Mouse (Mus musculus) liver, embryonic 12.5 days (tissue): Measurements from ENCODE around the gene Slc22a14. TPM values are rescaled to one million over a fixed set of nuclear protein-coding genes. Genes with fewer than 3 reads are reported as not detected.

Experiments
- ATAC-seq: fragments of 200-750 bp; cut with Nextera tagmentation; 2 replicates; pipeline ENCODE4 v1.8.0; 2017; ENCODE audit warnings: moderate number of reproducible peaks, mild to moderate bottlenecking, moderate library complexity
- H3K27ac ChIP-seq: fragments of 300-500 bp; sonication (generic); 2 replicates; pipeline ENCODE4 v1.5.1; 2016; ENCODE audit warnings: mild to moderate bottlenecking
- H3K27me3 ChIP-seq: fragments of 300-500 bp; sonication (generic); replicated peaks from 2 replicates; pipeline ENCODE4 v1.6.1; 2016; ENCODE audit warnings: mild to moderate bottlenecking, moderate library complexity
- H3K36me3 ChIP-seq: fragments of 300-500 bp; sonication (generic); 2 replicates; pipeline ENCODE4 v1.6.1; 2016; ENCODE audit warnings: mild to moderate bottlenecking, moderate library complexity
- H3K4me1 ChIP-seq: fragments of 300-500 bp; sonication (generic); 2 replicates; pipeline ENCODE4 v1.6.1; 2016
- H3K4me2 ChIP-seq: fragments of 300-500 bp; sonication (generic); 2 replicates; pipeline ENCODE4 v1.6.1; 2016; ENCODE audit warnings: mild to moderate bottlenecking, moderate library complexity
- H3K4me3 ChIP-seq: fragments of 300-500 bp; sonication (generic); 2 replicates; pipeline ENCODE4 v1.5.1; 2016; ENCODE audit warnings: mild to moderate bottlenecking, moderate library complexity
- H3K9ac ChIP-seq: fragments of 300-500 bp; sonication (generic); 2 replicates; pipeline ENCODE4 v1.6.1; 2016; ENCODE audit warnings: mild to moderate bottlenecking, moderate library complexity
- H3K9me3 ChIP-seq: fragments of 300-500 bp; sonication (generic); replicated peaks from 2 replicates; pipeline ENCODE4 v1.6.1; 2016; ENCODE audit warnings: mild to moderate bottlenecking, moderate library complexity
- WGBS: fragments of 180-500 bp; shearing (Covaris S2); methylation state at CpG from one replicate; pipeline ENCODE4 v1.1.7; 2016; ENCODE audit not compliant: insufficient replicate concordance; 5-methylcytosine and 5-hydroxymethylcytosine counted together
- polyA plus RNA-seq: library from polyadenylated mRNA; unstranded; fragments of >200 nt; fragmentation: Nextera tagmentation; extraction: Ambion mirVana; gene quantifications from 2 replicates; pipeline ENCODE4 v1.2.1, GENCODE M21; 2016

Gene Slc22a14
- not detected in 2 replicates for polyA plus RNA-seq

DNA sequence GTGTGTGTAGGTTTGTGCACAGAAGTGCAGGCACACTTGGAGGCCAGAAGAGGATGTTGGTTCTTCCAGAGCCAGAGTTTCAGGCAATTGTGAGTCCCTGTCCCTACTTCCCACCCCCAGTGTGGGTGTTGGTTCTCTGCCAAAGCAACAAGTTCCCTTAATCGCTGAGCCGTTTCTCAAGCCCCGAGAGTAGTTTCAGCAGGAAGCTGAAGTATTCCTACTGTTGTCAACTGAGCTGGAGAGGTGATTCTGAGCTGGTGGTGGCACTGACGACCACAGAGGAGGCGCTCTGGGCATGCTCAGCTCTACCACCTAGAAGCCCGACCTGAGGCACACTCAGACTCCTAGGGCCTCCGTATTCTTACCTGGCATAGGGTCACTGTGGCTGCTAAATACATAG is at the start of gene Slc22a14:
Slc22a14 (minus strand) TSS at position 270 of the 400 bp plus-strand sequence.
- no peak for ATAC-seq
- H3K27ac ChIP-seq, result no peak within 1 kb of the TSS
- no peaks in the 10 kb centered on the region for H3K9me3 ChIP-seq
- no peak within 1 kb of the TSS for H3K9ac ChIP-seq
- H3K4me1 ChIP-seq, result no peaks in the 10 kb centered on the region
- WGBS, result 67% methylated on average over 7 of the region's 7 CpGs
- H3K36me3 ChIP-seq, result peaks cover 13% of the 10 kb centered on the region
- no peak within 1 kb of the TSS for H3K4me3 ChIP-seq
- no peak within 1 kb of the TSS for H3K4me2 ChIP-seq
- H3K27me3 ChIP-seq, result no peaks in the 10 kb centered on the region

GRCm38 (mm10) chr9:119409864-119410263 is 44.5 kb upstream of the Slc22a14 start:
- Histone ChIP-seq H3K9me3 (peaks cover 11% of the 10 kb centered on the region; the same call in 1 of the 2 replicates), H3K4me3 (no peak overlapping the region), H3K27me3 (0 out of 2 replicates have a peak, but pooled peaks cover 7% of the 10 kb centered on the region), H3K4me2 (no peak overlapping the region), H3K9ac (no peak overlapping the region), H3K4me1 (peaks cover 20% of the 10 kb centered on the region), H3K27ac (no peak overlapping the region), H3K36me3 (peaks cover 5% of the 10 kb centered on the region)
- no peak for ATAC-seq
- 68% methylated on average over 5 of the region's 5 CpGs for WGBS

DNA sequence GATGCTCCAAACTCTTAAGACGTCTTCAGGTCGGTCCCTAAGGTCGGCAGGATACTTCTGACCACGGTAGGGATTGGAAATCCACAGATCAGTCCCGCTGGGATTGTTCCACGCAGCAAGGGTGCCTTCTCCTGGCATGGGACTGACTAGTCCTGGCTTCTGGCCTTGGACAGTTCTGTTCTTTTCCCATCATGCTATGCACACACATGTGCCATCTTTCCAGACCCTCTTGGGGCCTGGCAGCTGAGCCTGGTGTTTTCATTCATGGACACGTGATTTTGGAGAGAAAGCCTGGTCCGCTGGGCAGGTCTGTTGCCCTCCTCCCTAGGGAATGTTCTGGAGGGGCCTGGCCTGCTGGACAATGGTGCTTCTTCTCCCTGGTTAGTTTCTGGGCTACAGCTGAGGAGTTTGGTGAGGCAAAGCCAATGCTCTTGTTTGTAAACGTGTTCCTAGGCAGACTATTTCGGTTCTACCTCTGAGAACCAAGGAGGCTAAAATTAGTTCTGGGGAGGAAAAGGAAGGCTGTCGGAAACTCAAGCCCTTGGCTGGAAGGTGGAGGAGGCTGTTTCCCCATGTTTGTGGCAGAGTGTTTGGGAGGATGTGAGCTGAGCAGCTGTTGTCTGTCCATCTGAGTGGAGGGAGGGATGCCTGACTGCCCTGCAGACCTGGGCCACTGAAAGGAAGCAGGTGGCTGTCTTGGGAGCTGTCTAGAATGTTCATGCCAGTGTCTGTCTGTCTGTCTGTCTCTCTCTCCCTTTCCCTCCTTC is 43.7 kb upstream of the Slc22a14 start:
- Histone ChIP-seq H3K4me2 (no peak overlapping the region), H3K27me3 (peaks cover 15% of the 10 kb centered on the region), H3K9ac (no peak overlapping the region), H3K4me3 (no peak overlapping the region), H3K4me1 (peaks cover 20% of the 10 kb centered on the region), H3K9me3 (peaks cover 11% of the 10 kb centered on the region; the same call in 1 of the 2 replicates), H3K27ac (no peak overlapping the region), H3K36me3 (peaks cover 5% of the 10 kb centered on the region)
- ATAC-seq, result no peak
- WGBS, result 66% methylated on average over 11 of the region's 11 CpGs

DNA sequence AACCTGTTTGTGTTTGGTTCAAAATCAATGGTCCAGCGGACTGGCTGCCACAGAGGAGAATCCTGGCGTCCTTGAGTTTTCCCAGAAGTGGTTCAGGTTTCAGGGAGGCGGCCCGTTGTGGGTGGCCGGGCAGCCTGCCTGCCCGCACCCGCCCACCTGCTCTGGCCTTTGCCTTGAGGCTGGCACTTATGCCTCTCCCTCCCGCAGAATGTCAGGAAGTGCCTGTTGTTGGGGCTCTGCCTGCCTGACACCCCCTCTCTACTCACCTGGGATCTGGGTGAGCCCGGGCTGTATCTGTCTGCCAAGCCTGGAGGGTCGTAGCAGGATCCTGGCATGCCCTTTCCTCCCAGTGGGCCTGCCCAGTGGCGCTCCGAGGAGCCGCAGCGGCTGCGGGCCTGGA is 42.5 kb upstream of the Slc22a14 start:
- Histone ChIP-seq H3K9ac (no peak overlapping the region), H3K4me1 (peaks cover 26% of the 10 kb centered on the region), H3K4me3 (no peak overlapping the region), H3K27ac (no peak overlapping the region), H3K27me3 (peaks cover 27% of the 10 kb centered on the region), H3K36me3 (peaks cover 5% of the 10 kb centered on the region), H3K4me2 (no peak overlapping the region), H3K9me3 (peaks cover 5% of the 10 kb centered on the region; the same call in 1 of the 2 replicates)
- ATAC-seq, result no peak
- 76% methylated on average over 15 of the region's 15 CpGs for WGBS

GRCm38 (mm10) chr9:119404090-119404489 is 38.7 kb upstream of the Slc22a14 start:
- H3K4me2 ChIP-seq, result peak overlapping the region; percentile 86
- no peak overlapping the region for H3K9ac ChIP-seq
- no peaks in the 10 kb centered on the region for H3K9me3 ChIP-seq
- no peak overlapping the region for H3K4me3 ChIP-seq
- no peak for ATAC-seq
- H3K36me3 ChIP-seq, result no peaks in the 10 kb centered on the region
- H3K27ac ChIP-seq, result no peak overlapping the region
- WGBS, result 50% methylated on average over 5 of the region's 5 CpGs
- peaks cover 42% of the 10 kb centered on the region for H3K27me3 ChIP-seq
- peaks cover 37% of the 10 kb centered on the region for H3K4me1 ChIP-seq

GRCm38 (mm10) chr9:119403236-119403641 is 37.9 kb upstream of the Slc22a14 start:
- Histone ChIP-seq H3K36me3 (no peaks in the 10 kb centered on the region), H3K4me3 (peak overlapping the region; percentile 70), H3K27ac (no peak overlapping the region; the same call in 1 of the 2 replicates), H3K4me1 (peaks cover 34% of the 10 kb centered on the region; the same call in 1 of the 2 replicates), H3K9ac (peak overlapping the region; percentile 72), H3K4me2 (peak overlapping the region; percentile 86), H3K9me3 (no peaks in the 10 kb centered on the region), H3K27me3 (peaks cover 42% of the 10 kb centered on the region)
- WGBS, result under 1% methylated on average over 26 of the region's 26 CpGs
- ATAC-seq, result no peak

DNA sequence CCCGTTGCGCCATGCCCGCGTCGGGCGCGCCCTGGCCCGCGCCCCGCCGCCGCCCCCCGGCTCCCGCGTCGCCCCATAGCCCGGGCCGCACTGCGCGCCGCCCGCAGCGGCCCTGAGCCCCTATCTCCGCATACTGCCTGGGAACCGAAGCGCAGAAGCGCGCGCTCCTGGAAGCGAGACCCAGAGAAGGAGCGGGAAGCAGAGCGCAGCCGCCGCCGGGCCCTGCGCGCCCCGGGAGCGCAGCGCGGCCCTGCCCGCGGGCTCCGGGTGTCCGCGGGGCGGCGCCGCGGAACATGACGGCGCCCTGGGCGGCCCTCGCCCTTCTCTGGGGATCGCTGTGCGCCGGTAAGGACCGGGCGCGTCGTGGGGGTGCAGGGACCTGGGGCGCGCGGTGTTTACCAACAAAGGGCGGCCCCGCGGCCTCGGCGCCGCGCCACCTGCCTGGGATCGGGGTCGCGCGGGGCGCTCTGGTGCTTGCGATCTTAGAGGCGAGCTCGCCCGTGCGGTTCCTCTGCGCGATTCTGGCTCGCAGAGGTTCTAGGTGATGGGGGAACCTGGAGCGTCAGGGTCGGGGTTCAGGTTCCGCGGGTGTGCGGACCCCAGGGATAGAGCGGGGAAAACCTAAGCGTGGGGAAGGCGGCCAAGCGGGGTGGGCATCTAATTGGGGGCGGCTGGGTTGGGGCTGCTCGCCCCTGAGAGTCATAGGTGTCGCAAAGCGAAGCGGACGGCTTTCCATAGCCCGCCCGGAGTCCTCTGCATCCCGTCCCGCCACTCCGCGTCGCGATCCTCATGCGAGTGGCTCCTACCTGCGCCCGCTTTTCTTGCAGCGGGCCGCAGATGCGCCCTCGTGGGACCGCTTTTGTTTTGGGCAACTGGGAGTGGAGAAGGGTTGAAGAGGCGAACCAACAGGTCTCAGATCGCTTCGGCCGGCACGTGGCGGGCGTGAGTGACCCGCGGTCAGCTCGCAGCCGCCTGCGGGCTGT is 37.2 kb upstream of the Slc22a14 start:
- Histone ChIP-seq H3K9me3 (no peaks in the 10 kb centered on the region), H3K27ac (peak overlapping the region; percentile 82), H3K9ac (peak overlapping the region; percentile 72), H3K4me1 (peaks cover 29% of the 10 kb centered on the region; the same call in 1 of the 2 replicates), H3K4me3 (peak overlapping the region; percentile 70), H3K36me3 (no peaks in the 10 kb centered on the region), H3K4me2 (peak overlapping the region; percentile 86), H3K27me3 (peaks cover 42% of the 10 kb centered on the region)
- WGBS, result under 1% methylated on average over 116 of the region's 127 CpGs
- ATAC-seq, result peak; percentile 44

DNA sequence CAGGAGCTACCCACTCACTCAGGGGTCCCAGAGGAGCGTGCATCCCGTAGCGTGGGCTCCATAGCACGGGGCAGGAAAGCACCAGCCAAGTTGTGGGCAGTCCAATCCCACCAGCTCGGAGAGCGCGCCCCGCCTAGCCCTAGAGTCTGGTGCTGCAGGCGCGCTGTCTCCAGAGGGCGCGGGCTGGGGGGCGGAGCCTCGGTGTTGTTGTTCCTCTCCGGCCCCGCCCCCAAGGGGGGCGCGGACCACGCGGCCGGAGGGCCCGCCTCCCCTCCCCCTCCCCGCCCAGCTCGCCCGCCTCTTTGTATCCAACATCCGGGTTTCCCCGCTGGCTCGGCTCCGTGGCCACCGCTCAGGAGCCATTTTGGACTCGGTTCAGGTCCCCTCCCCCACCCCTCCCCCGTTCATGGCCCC is 36.5 kb upstream of the Slc22a14 start, which contains the start of gene Acvr2b:
Acvr2b (plus strand) TSS at position 318 of the 414 bp plus-strand sequence.
- 0% methylated on average over 29 of the region's 32 CpGs for WGBS
- Histone ChIP-seq H3K9ac (peak within 1 kb of the TSS; percentile 72), H3K9me3 (no peaks in the 10 kb centered on the region), H3K36me3 (no peaks in the 10 kb centered on the region), H3K4me2 (peak within 1 kb of the TSS; percentile 86), H3K27ac (peak within 1 kb of the TSS; percentile 82), H3K4me3 (peak within 1 kb of the TSS; percentile 70), H3K27me3 (peaks cover 42% of the 10 kb centered on the region), H3K4me1 (peaks cover 29% of the 10 kb centered on the region; the same call in 1 of the 2 replicates)
- ATAC-seq, result peak; percentile 87

GRCm38 (mm10) chr9:119401351-119401750 is 36.0 kb upstream of the Slc22a14 start:
- 2% methylated on average over 7 of the region's 7 CpGs for WGBS
- H3K27me3 ChIP-seq, result peaks cover 42% of the 10 kb centered on the region
- H3K9me3 ChIP-seq, result no peaks in the 10 kb centered on the region
- H3K36me3 ChIP-seq, result no peaks in the 10 kb centered on the region
- H3K4me2 ChIP-seq, result peak overlapping the region; percentile 86
- ATAC-seq, result no peak; the same call in none of the 2 replicates
- H3K4me3 ChIP-seq, result peak overlapping the region; percentile 70
- H3K9ac ChIP-seq, result peak overlapping the region; percentile 40; the same call in 1 of the 2 replicates
- no peak overlapping the region for H3K27ac ChIP-seq
- H3K4me1 ChIP-seq, result peaks cover 29% of the 10 kb centered on the region; the same call in 1 of the 2 replicates

DNA sequence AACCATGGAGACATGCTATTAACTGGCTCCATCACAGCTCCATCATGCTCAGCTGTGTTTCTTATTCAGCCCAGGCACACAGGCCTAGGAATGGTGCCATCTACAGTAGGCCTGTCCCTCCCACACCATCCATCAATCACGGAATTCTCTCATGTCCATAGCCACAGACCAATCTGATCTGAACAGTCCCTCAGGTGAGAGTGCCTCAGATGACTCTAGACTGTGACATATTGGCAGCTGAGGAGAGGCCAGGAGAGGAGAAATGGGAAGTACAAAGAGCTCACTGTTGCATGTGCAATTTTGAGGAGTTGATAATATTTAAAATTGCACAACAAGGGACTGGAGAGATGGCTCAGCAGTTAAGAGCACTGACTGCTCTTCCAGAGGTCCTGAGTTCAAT is 29.5 kb upstream of the Slc22a14 start:
- Histone ChIP-seq H3K4me3 (no peak overlapping the region), H3K27ac (no peak overlapping the region), H3K4me2 (no peak overlapping the region), H3K36me3 (no peaks in the 10 kb centered on the region), H3K4me1 (no peaks in the 10 kb centered on the region), H3K9me3 (no peaks in the 10 kb centered on the region), H3K27me3 (no peaks in the 10 kb centered on the region; the same call in 1 of the 2 replicates), H3K9ac (no peak overlapping the region)
- ATAC-seq, result no peak
- 55% methylated on average over 1 of the region's 1 CpGs for WGBS

- Histone ChIP-seq H3K27ac (no peak overlapping the region), H3K27me3 (no peaks in the 10 kb centered on the region), H3K4me2 (no peak overlapping the region), H3K4me1 (no peaks in the 10 kb centered on the region), H3K4me3 (no peak overlapping the region), H3K9ac (no peak overlapping the region), H3K9me3 (no peaks in the 10 kb centered on the region), H3K36me3 (peaks cover under 1% of the 10 kb centered on the region)
- 75% methylated on average over 2 of the region's 2 CpGs for WGBS
- no peak for ATAC-seq
Measured at GRCm38 (mm10) chr9:119390214-119390613, 24.9 kb upstream of the Slc22a14 start.
